Mouse (Mus musculus) cerebellum, adult 8-10 months (tissue): ENCODE measurements around the gene Rgs13.

ENCODE experiments used
- DNase-seq: peaks from one replicate; pipeline ENCODE4 v3.0.0; 2022

Gene Rgs13

GRCm38 (mm10) chr1:144177166-144177565 lies at the start of gene Rgs13:
TSS of gene Rgs13 (minus strand) at chr1:144177372.
- no peak for DNase-seq

- no peak for DNase-seq
Measured at GRCm38 (mm10) chr1:144215230-144215629, 38.1 kb upstream of the Rgs13 start.

- no peak for DNase-seq
Measured at GRCm38 (mm10) chr1:144210912-144211311, 33.7 kb upstream of the Rgs13 start.

- no peak for DNase-seq
Measured at GRCm38 (mm10) chr1:144206281-144207061, 29.3 kb upstream of the Rgs13 start.

- no peak for DNase-seq
Measured at GRCm38 (mm10) chr1:144204766-144205165, 27.6 kb upstream of the Rgs13 start.

- DNase-seq = no peak
Measured at GRCm38 (mm10) chr1:144202939-144203338, 25.8 kb upstream of the Rgs13 start.

- no peak for DNase-seq
Measured at GRCm38 (mm10) chr1:144200496-144200895, 23.3 kb upstream of the Rgs13 start.

GRCm38 (mm10) chr1:144199538-144199937 lies 22.4 kb upstream of the Rgs13 start:
- DNase-seq = no peak

- DNase-seq = peak; percentile 5
Measured at GRCm38 (mm10) chr1:144197684-144198083, 20.5 kb upstream of the Rgs13 start.

GRCm38 (mm10) chr1:144186655-144187396 lies 9.7 kb upstream of the Rgs13 start:
- no peak for DNase-seq

GRCm38 (mm10) chr1:144184955-144185715 lies 8.0 kb upstream of the Rgs13 start:
- DNase-seq = no peak

GRCm38 (mm10) chr1:144183622-144184021 lies 6.5 kb upstream of the Rgs13 start:
- DNase-seq = no peak

- no peak for DNase-seq
Measured at GRCm38 (mm10) chr1:144179559-144179958, 2.4 kb upstream of the Rgs13 start.

GRCm38 (mm10) chr1:144178281-144178957 lies 1.2 kb upstream of the Rgs13 start:
- no peak for DNase-seq

- no peak for DNase-seq
Measured at GRCm38 (mm10) chr1:144177620-144178019, 448 bp upstream of the Rgs13 start.

- DNase-seq = no peak
Measured at GRCm38 (mm10) chr1:144174760-144175159, 2.4 kb downstream of the Rgs13 start.

GRCm38 (mm10) chr1:144173568-144174036 lies 3.6 kb downstream of the Rgs13 start:
- no peak for DNase-seq

GRCm38 (mm10) chr1:144168921-144169320 lies 8.3 kb downstream of the Rgs13 start:
- DNase-seq = no peak

GRCm38 (mm10) chr1:144167761-144168160 lies 9.4 kb downstream of the Rgs13 start:
- no peak for DNase-seq

- no peak for DNase-seq
Measured at GRCm38 (mm10) chr1:144166897-144167296, 10.3 kb downstream of the Rgs13 start.

GRCm38 (mm10) chr1:144166275-144166674 lies 10.9 kb downstream of the Rgs13 start:
- DNase-seq = no peak

GRCm38 (mm10) chr1:144152526-144152925 lies 24.6 kb downstream of the Rgs13 start:
- no peak for DNase-seq

- DNase-seq = no peak
Measured at GRCm38 (mm10) chr1:144152184-144152525, 25.0 kb downstream of the Rgs13 start.
